Mouse (Mus musculus) lung, postnatal 4 days (tissue): ENCODE measurements around the gene Cdk5.

Source experiments
- DNase-seq, 2 experiments: peaks; one replicate each; pipeline ENCODE4 v3.0.0; 2021

The Cdk5 gene

DNA sequence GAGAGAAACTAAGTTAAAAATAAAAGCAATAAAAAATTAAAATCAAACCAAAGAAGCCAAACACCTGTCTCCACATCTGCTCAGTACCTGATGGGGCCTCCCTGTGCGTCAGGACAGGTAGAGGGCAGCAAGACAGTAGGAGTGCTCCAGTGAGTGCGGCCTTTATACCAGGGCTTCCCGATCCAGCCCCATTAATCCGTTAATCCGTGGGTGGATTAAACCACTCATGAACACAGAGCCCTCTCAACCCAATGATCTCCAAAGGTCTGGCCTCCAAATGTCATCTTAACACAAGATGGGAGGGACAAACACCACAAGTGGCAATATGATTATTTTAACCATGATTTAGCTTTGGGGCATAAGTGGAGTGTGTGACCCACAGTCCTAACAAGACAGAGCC is 49.5 kb downstream of the Cdk5 start:
- DNase-seq: no peak

DNA sequence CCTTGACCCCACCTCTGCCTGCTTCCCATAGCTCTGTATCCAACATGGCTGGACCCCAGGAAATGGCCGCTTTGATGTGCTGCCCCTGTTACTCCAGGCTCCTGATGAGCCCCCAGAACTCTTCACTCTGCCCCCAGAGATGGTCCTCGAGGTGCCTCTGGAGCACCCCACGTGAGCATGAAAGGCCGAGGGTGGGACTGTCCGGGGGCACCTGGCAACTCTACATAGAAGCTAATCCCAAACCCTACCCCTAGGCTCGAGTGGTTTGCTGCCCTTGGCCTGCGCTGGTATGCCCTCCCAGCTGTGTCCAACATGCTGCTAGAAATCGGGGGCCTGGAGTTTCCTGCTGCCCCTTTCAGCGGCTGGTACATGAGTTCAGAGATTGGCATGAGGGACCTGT is 53.6 kb downstream of the Cdk5 start:
- DNase-seq: no peak
